Mouse (Mus musculus) neural tube, embryonic 14.5 days (tissue): Measurements from ENCODE around the gene Chadl. TPM values are rescaled to one million over a fixed set of nuclear protein-coding genes. Genes with fewer than 3 reads are reported as not detected.

ENCODE experiments used
- ATAC-seq: fragments of 200-750 bp; cut with Nextera tagmentation; 2 replicates; pipeline ENCODE4 v1.8.0; 2017; ENCODE audit warnings: low read depth, mild to moderate bottlenecking, moderate TSS enrichment, moderate library complexity
- H3K27ac ChIP-seq: fragments of 300-500 bp; sonication (generic); 2 replicates; pipeline ENCODE4 v1.5.1; 2014; ENCODE audit warnings: low read depth, mild to moderate bottlenecking, control low read depth, low read length, moderate library complexity, mixed read lengths
- H3K27me3 ChIP-seq: fragments of 300-500 bp; sonication (generic); 2 replicates; pipeline ENCODE4 v1.6.1; 2014; ENCODE audit warnings: low read length; ENCODE audit not compliant: control insufficient read depth, insufficient read depth
- H3K36me3 ChIP-seq: fragments of 300-500 bp; sonication (generic); 2 replicates; pipeline ENCODE4 v1.6.1; 2014; ENCODE audit warnings: low read length, mixed read lengths; ENCODE audit not compliant: control insufficient read depth, insufficient read depth
- H3K4me1 ChIP-seq: fragments of 300-500 bp; sonication (generic); 2 replicates; pipeline ENCODE4 v1.6.1; 2014; ENCODE audit warnings: low read length; ENCODE audit not compliant: control insufficient read depth, insufficient read depth
- H3K4me2 ChIP-seq: fragments of 300-500 bp; sonication (generic); 2 replicates; pipeline ENCODE4 v1.6.1; 2014; ENCODE audit warnings: mild to moderate bottlenecking, low read depth, low read length, control low read depth
- H3K4me3 ChIP-seq: fragments of 300-500 bp; sonication (generic); 2 replicates; pipeline ENCODE4 v1.5.1; 2014; ENCODE audit warnings: low read depth, low read length, control low read depth, mixed read lengths
- H3K9ac ChIP-seq: fragments of 300-500 bp; sonication (generic); replicated peaks from 2 replicates; pipeline ENCODE4 v1.6.1; 2014; ENCODE audit warnings: low read depth, mild to moderate bottlenecking, control low read depth, low read length, mixed read lengths
- H3K9me3 ChIP-seq: fragments of 300-500 bp; sonication (generic); 2 replicates; pipeline ENCODE4 v1.6.1; 2016; ENCODE audit warnings: low read length; ENCODE audit not compliant: control insufficient read depth
- WGBS: fragments of 180-500 bp; shearing (Covaris S2); extraction: QIAGEN DNeasy Blood & Tissue Kit; methylation state at CpG from one replicate; pipeline ENCODE4 v1.1.7; 2014; 5-methylcytosine and 5-hydroxymethylcytosine counted together
- polyA plus RNA-seq: library from polyadenylated mRNA; unstranded; fragments of >200 nt; fragmentation: Nextera tagmentation; extraction: Ambion mirVana; gene quantifications from 2 replicates; pipeline ENCODE4 v1.2.1, GENCODE M21; 2014

Gene Chadl
- polyA plus RNA-seq, 1 experiment from 2014 or later, result 32.3 TPM

- H3K4me3 ChIP-seq, result no peak overlapping the region
- no peak overlapping the region for H3K4me2 ChIP-seq
- no peak overlapping the region for H3K27ac ChIP-seq
- 95% methylated on average over 2 of the region's 2 CpGs for WGBS
- no peak for ATAC-seq
- no peaks in the 10 kb centered on the region for H3K9me3 ChIP-seq
- H3K4me1 ChIP-seq, result no peaks in the 10 kb centered on the region
- H3K27me3 ChIP-seq, result no peaks in the 10 kb centered on the region
- H3K36me3 ChIP-seq, result no peaks in the 10 kb centered on the region
- no peak overlapping the region for H3K9ac ChIP-seq
Measured at GRCm38 (mm10) chr15:81661701-81662100, 35.4 kb downstream of the Chadl start.

- H3K4me1 ChIP-seq, result no peaks in the 10 kb centered on the region
- no peak overlapping the region for H3K4me2 ChIP-seq
- H3K27me3 ChIP-seq, result no peaks in the 10 kb centered on the region
- H3K9me3 ChIP-seq, result no peaks in the 10 kb centered on the region
- H3K4me3 ChIP-seq, result no peak overlapping the region
- no peak overlapping the region for H3K9ac ChIP-seq
- H3K27ac ChIP-seq, result no peak overlapping the region
- H3K36me3 ChIP-seq, result peaks cover 48% of the 10 kb centered on the region
- WGBS, result 85% methylated on average over 7 of the region's 7 CpGs
- no peak for ATAC-seq
Measured at GRCm38 (mm10) chr15:81650636-81651035, 46.5 kb downstream of the Chadl start.

- Histone ChIP-seq H3K27ac (no peak overlapping the region), H3K4me2 (no peak overlapping the region), H3K36me3 (peaks cover 56% of the 10 kb centered on the region), H3K4me1 (no peaks in the 10 kb centered on the region), H3K9me3 (no peaks in the 10 kb centered on the region), H3K9ac (no peak overlapping the region), H3K27me3 (no peaks in the 10 kb centered on the region), H3K4me3 (no peak overlapping the region)
- 95% methylated on average over 8 of the region's 8 CpGs for WGBS
- no peak for ATAC-seq
Measured at GRCm38 (mm10) chr15:81649516-81650455, 47.3 kb downstream of the Chadl start.

Other genes with a start within 250 kb of the Chadl start
- 454 and 456 TPM in 2 replicates for gene Rbx1, start 231.0 kb downstream of the Chadl start, polyA plus RNA-seq
- 28.4 and 37.3 TPM in 2 replicates for gene Ep300, start 111.9 kb downstream of the Chadl start, polyA plus RNA-seq
- gene L3mbtl2, start 33.4 kb downstream of the Chadl start, polyA plus RNA-seq, result 25.0 and 26.8 TPM in 2 replicates
- 49.6 and 72.6 TPM in 2 replicates for gene Zc3h7b, start 47.8 kb upstream of the Chadl start, polyA plus RNA-seq
- gene Rangap1, start 48.2 kb upstream of the Chadl start, polyA plus RNA-seq, result 105 and 117 TPM in 2 replicates
- 17.9 and 19.3 TPM in 2 replicates for gene Tef, start 105.1 kb upstream of the Chadl start, polyA plus RNA-seq
- 12.4 and 13.4 TPM in 2 replicates for gene Tob2, start 161.5 kb upstream of the Chadl start, polyA plus RNA-seq
- 129 and 138 TPM in 2 replicates for gene Phf5a, start 174.6 kb upstream of the Chadl start, polyA plus RNA-seq
- 278 and 281 TPM in 2 replicates for gene Aco2, start 175.0 kb upstream of the Chadl start, polyA plus RNA-seq
- gene Polr3h, start 229.0 kb upstream of the Chadl start, polyA plus RNA-seq, result 88.1 and 98.4 TPM in 2 replicates
- 170 and 208 TPM in 2 replicates for gene Csdc2, start 239.5 kb upstream of the Chadl start, polyA plus RNA-seq